Mouse (Mus musculus) heart, postnatal 10 days (tissue): ENCODE data around the gene Plekhg2. TPM values are rescaled to one million over a fixed set of nuclear protein-coding genes. Genes with fewer than 3 reads are reported as not detected.
A peak's percentile ranks its signal among the peaks of the same experiment; 100 is the strongest.

Experiments
- DNase-seq, 2 experiments: peaks; one replicate each; pipeline ENCODE4 v3.0.0; 2021
- intact Hi-C: fragments of 180-260 bp; cut with DNase I; formaldehyde crosslinking; loops from one replicate; pipeline ENCODE4 v1.15.1; 2025
- total RNA-seq, 2 experiments: library from RNA; stranded (reverse); gene quantifications; 2 replicates each; pipeline ENCODE4 v1.2.3; 2021

Gene Plekhg2
- total RNA-seq, 2 experiments from 2014 or later = 36.0 to 42.3 TPM

DNA sequence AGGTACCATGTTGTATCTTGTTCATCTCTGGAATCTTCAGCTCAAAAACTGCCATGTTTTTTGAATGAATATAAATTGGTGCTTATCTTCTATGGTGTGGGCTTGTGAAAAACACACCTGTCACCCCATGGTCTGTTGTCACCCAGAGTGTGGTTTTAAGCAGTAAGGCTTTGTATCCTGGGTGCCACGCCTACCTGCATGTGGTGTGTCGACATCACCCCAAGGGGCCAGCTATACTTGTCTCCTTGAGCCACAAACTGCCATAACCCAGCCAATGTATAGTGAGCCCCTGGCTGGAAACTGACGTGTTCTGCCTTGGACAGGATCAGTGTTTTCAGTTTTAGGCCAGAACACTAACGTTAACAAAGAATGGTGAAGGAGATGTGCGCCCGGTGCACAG lies 11.8 kb upstream of the Plekhg2 start:
- intact Hi-C loops = no loop called here

DNA sequence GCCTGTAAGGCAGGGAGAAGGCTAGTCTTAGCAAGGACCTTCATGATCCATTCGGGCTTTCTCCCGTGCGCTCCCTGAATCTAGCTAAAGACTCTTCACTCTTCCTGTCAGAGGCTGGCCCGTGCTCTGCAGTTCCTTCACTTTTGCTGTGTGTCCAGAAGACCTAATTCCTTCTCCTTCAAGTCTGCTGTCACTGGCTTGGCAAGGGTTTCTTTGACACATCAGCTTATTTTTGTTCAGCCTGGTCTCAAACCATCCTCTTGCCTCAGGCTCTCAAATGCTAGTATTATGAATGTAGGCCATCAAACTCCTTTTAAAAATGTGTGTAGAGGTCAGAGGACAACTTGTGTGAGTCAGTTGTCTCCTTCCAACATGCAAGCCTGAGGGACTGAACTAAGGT lies 11.2 kb upstream of the Plekhg2 start:
- intact Hi-C loops = no loop called here

More for the DNA sequence above, 11.8 kb upstream of the Plekhg2 start:
- DNase-seq = no peak

DNA sequence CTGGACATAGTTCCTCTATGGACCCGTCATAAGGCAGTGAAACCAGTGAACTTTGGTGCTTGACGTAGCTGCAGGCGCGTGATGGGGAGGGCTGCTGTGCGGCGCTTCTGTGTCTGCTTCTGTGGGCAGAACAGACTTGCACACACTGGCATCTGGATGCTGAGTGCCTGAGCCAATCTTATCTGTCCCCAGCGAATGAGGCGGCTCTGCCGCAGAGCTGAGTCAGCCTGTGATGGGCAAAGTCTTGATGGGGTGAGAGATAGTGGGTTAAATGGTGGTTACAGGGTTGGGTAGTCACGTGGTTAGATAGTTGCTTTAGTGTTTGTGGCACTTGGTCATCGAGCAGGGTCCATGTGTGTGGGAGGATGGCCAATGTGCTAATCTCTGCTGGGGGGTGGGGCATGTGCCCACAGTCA lies 10.6 kb upstream of the Plekhg2 start:
- intact Hi-C loops = no loop called here
- DNase-seq = peak; percentile 47 to 60

More for the DNA sequence above, 11.2 kb upstream of the Plekhg2 start:
- no peak for DNase-seq

DNA sequence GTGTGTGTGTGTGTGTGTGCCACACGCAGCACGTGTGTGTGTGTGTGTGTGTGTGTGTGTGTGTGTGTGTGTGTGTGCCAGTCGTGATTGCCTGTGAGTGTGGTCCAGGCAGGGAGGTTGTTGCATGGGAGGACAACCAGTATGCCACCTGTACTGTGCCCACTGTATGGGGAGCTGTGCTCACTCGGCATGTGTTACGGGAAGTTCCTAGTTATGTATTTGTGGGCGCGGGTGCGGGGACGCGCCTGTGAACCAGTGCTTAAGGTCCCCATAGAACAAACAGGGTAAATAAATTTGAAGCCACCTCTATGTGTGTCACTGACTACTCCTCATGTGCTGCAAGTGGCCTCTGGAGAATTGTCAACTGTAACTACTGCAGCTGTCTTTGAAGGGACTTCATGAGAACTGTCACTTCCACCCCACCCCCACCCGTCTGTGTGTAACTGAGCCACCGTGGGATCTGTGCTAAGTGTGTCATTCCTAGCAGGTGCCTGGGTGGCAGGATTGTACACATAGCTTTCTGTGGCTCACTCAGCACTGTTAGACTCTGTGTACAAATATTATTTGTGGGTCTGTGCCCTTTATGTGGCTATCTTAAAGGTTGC lies 10.1 kb upstream of the Plekhg2 start:
- intact Hi-C loops = no loop called here
- DNase-seq = no peak

DNA sequence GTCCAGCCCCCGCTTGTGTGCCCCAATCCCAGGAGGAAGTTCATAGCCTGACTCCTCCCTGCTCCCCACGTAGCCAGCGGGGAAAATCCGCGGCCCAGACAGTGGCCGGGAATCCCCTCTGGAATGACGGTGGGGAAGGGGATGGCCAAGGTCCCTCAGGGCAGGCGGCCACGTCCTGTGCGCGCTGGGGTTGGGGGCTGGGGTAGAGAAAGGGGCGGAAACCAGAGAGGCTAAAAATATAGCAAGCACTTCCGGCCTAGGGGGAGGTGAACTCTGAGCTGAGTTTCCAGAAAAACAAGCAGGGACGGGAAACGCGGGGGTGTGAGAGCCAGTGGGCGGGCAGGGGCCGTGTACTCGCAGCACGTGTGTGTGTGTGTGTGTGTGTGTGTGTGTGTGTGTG lies 9.5 kb upstream of the Plekhg2 start:
- intact Hi-C loops = no loop called here
- peak; percentile 93 for DNase-seq

DNA sequence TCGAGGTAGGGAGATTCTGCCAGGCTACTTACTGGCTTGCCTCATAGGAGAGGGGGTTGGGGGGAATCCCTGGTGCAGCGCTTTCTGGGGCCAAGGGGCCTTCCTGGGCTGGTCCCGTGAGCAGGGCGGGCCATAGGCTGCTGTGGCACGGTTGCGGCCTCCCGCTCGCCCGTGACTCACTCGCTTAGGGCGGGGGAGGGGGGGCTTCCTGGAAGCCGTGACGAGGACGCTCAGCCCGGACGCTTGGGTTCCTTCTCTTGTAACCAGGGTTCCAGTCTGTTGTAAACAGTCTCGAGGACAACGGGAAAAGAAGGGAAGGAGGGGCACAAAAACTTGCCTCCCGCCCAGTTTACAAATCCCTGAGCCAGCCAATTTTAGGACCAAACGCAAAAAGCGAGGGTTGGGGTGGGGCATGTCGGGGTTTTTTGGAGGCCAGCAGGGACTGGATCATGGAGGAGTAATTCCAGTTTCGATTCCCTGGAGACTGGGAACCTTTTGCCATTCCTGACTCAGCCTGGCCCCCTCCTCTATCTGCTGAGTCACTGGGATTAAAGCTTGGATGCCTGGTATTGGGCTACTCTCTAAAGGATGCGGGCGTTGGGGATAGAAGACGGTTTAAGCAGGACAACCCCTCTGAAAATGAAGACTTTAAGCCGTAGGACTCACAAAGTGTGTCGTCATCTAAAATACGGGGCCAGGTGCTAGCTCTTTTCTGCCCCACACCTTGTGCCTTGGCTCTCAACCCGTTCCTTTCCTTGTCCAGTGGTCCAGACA lies 8.8 kb upstream of the Plekhg2 start:
- intact Hi-C loops = no loop called here
- peak; percentile 87 to 89 for DNase-seq

DNA sequence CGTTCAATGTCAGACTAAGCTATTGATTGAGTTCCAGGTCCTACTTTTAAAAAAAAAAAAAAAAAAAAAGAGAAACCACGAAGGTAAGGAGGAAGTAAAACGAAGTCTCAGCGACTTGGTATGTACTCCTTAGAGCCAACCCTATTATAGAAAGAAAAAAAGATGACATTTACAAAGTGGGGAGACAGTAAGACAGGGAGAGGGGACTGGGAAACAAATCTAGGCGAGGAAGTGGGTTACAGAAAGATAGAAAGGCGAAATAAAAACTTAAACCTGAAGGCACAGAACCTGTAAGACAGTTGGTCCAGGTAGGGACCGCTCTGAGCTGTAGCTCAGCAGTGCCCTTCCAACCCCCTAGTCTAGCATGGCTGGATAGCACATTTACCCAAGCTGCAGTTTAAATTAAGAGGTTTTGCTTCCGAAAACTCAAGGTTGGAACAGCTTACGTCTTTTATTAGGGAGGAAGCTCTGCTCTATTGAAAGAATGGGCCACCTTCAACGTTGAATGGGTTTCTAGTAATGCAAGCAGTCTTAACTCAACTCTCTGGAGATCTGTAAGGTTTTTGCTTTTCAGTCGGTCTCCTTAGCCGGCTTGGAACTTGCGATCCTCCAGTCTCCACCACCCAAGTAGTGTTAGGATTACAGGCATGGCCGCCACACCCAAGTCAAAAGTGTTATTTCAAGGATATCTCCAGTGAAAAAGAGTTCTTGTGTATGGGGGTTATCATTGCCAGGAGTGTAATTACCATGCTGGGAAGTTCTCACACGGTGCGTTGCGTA lies 8.0 kb upstream of the Plekhg2 start, which contains the start of gene Zfp36:
Zfp36 (minus strand) TSS at position 17 of the 780 bp plus-strand sequence.
- intact Hi-C loops = no loop called here

DNA sequence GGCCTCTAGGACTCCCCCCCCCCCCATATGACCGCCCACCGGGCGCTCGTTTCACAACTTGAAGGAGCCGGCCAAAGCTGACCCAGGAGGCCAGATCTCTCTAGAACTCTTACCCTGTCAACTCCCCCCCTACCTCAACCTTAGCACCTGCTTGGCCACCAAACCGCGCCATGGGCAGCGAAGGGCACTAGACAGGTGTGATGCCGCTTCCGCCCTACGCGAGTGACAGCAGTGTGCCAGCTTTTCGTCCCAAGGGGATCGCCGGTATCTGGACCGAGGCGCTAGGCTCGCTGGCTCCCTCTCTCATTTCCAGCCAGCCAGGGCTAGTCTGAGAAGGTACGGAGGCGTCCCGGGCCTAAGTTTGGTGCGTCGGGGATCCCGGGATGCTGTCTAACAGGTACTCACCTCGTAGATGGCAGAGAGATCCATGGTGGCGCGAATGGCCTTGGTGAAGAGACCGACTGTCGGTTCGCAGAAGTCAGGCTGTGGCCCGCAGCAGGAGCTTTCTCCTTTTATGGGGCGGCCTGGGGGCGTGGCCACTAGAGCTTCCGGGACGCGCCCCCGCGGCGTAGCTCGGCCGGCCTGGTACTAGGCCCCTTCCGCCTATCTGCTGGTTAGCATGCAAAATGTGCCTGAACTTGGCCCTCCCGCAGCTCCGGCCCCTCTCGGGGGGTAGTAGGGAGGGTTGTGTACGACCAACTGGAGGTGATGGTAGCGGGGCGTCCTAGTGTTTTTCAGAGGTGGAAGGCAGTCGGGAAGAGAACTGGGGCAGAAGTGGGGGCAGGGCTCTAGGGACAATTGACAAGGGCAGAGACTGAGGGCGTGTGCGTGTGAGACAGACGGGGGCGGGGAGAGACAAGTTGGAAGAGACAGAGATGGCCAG lies 6.6 kb upstream of the Plekhg2 start:
- intact Hi-C loops = loop anchor here (10.0 kb wide), 1 partner anchor 576 kb away; no protein-coding TSS in a partner anchor
- DNase-seq = peak; percentile 97

More for the DNA sequence above, 8.0 kb upstream of the Plekhg2 start, which contains the start of gene Zfp36:
- no peak for DNase-seq

DNA sequence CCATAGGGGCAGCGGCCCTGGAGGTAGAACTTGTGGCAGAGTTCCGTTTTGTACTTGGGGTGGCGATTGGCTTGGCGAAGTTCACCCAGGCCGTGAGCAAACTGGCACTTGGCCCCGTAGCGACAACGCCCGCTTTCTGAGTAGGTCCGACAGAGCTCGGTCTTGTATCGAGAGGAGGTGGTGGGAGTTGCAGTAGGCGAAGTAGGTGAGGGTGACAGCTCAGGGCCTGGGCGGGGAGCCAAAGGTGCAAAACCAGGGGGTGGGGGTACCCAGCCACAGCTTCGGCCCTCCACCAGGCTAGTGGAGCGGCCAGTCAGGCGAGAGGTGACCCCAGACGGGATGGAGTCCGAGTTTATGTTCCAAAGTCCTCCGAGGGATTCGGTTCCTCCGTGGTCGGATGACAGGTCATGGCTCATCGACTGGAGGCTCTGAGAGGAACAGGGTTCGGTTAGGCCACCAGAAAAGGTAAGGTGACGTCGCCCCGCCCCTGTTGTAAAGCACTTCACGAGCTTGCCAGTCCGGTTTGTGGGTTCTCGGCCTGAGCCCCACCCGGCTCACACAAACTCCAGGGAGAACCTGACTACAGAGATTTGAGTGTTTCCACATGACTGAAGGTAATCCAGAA lies 5.8 kb upstream of the Plekhg2 start:
- DNase-seq = peak; percentile 72 to 76
- intact Hi-C loops = loop anchor here (10.0 kb wide), 1 partner anchor 577 kb away; no protein-coding TSS in a partner anchor

DNA sequence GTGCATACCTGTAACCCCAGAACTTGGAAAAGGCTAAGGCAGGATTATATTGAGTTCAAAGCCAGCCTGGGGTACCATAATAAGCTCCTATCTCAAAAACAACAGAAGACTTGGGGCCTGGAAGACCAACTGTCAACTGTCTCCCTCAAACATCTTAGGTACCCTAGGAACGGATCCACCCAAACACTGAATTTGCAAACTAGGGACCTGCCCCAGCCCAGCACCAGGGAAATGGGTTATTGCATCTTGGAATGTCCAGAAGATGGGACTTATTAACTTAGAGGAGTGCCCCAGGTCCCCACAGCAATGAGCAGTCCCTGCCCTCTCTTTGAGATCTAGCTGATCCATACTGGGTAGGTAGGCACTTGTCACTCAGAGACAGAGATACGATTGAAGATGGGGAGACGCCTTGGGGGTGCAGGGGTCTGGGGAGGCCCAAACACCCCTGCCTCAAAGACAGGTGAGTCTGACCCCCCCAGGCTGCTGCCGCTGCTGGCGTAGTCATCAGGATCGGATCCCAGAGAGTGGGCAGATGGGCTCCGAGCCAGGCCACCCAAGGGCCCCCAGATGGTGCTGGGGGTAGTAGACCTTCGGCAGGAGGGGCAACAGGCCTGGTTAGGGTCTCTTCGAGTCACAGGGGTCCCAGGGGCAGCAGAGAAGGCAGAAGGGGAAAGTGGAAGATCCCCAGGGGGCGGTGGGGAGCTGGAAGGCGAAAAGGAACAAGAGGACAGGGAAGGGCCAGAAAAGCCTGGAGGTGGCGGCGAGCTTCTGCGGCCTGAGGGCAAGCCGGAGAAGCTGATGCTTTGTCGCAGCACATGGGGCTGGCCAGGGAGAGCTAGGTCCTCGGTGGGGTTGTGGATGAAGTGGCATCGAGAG lies 5.0 kb upstream of the Plekhg2 start:
- intact Hi-C loops = loop anchor here (10.0 kb wide), 1 partner anchor 577 kb away; no protein-coding TSS in a partner anchor
- DNase-seq = peak; percentile 28 to 41

DNA sequence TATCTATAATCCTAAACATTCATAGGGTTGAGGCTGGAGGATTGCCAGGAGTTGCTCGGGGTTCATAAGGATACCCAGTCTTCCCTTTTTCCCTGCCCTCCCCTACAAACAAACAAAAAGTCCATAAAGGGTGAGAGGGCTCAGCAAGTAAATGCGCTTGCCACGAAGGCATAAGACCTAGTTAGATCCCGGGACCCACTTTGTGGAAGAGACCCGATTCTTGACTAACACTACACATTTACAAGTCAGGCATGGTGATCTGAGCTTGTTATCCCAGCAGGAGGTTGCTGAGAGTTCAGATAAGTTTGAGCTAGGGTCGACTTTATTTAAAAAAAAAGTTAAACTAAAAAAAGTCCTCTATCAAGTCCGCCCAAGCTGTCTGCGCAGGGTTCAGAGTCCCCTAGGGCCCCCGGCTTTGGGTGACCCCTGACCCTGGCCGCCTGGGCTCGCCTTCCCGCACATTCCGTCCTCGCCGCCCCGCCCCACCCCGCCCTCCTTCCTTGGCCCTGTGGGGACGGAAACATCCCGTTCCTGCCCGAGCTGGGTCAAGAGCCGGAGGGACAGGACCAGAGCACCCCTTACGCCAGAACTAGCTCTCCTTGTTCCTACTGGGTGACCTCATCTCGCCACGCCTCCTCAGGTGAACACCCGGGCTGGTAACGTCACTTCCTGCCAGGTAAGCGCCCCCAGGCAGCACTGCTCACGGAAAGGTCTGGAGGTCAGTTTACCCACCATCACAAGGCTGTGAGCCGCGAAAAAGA lies 3.8 kb upstream of the Plekhg2 start:
- DNase-seq = peak; percentile 80 to 87
- intact Hi-C loops = loop anchor here (10.0 kb wide), 1 partner anchor 579 kb away; no protein-coding TSS in a partner anchor

DNA sequence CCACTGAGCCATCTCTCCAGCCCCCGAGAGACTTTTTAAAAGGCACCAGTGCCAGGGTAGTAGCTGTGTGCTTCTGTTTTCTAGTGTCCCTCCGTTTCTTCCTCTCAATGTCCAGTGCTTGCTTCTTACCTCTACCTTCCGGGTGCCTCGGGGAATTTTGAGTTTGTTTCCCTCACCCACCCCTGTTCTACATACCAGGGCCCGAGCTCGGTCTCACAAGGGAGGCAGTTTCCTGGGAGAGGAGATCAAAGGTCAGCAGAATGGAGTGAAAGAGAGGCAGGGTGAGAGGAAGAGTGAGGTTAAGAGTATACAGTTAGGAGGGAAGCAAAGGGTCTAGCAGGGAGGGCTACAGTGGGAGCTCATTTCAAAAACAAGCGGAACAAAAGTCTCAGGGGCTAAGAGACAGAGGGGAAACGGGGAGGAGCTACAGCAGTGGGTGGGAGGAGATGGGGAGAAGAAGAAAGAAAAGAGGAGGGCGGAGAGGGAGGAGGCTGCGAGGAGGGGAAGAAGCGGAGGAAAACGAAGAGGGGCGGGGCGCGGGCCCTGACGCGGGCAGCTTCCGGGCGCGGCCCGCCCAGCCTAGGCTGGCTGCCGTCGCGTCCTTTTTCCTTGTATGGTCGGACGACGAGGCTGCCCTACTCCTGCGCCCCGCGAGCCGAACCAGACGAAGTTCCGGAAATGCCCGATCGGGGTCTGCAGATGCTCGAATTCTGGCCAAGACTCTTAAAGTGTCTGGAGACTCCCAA lies 3.0 kb upstream of the Plekhg2 start:
- peak; percentile 93 to 94 for DNase-seq
- intact Hi-C loops = loop anchor here (10.0 kb wide), 1 partner anchor 579 kb away; no protein-coding TSS in a partner anchor

DNA sequence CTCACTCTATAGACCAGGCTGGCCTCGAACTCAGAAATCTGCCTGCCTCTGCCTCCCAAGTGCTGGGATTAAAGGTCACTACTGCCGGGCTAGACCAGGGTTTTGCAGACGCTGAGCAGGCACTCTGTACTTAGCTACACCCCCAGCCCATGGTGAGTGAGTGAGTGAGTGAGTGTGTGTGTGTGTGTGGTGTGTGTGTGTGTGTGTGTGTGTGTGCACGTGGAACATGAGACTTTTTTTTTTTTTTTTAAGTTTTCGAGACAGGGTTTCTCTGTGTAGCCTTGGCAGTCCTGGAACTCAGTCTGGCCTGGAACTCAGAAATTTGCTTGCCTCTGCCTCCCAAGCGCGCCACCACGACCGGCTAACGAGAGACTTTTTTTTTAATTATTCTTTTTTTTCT lies 2.2 kb upstream of the Plekhg2 start:
- peak in 1 of 2 experiments; percentile 24 for DNase-seq
- intact Hi-C loops = loop anchor here (10.0 kb wide), 1 partner anchor 580 kb away; no protein-coding TSS in a partner anchor

DNA sequence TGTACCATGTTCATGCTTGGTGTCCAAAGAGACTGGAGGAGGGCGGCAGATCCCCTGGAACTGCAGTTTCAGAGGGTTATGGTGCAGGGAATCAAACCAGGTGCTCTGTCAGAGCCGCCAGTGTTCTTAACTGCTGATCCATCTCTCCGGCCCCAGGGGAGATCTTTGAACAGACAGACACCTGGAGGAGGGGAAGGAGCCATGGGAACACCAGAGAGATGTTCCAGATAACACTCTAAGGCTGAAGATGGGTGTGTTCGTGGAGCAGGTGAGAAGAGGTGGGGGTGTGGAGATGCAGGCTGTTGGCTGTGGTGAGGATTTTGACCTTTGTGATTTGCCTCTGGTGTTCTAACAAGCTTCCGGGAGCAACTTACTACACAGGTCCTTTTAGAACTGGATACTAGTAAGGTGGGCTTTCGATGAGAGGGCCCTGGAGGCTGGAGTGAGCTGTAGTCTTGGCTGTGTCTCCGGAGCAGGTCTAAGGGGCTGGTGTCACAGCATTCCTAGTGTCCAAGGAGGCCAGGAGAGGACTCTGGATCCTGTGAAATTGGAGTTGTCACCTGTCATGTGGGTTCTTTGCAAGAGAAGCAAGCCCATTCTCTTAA lies 1.6 kb upstream of the Plekhg2 start:
- intact Hi-C loops = loop anchor here (1.0 to 10.0 kb wide), 2 partner anchors 12 to 581 kb away; no protein-coding TSS in a partner anchor
- DNase-seq = no peak

DNA sequence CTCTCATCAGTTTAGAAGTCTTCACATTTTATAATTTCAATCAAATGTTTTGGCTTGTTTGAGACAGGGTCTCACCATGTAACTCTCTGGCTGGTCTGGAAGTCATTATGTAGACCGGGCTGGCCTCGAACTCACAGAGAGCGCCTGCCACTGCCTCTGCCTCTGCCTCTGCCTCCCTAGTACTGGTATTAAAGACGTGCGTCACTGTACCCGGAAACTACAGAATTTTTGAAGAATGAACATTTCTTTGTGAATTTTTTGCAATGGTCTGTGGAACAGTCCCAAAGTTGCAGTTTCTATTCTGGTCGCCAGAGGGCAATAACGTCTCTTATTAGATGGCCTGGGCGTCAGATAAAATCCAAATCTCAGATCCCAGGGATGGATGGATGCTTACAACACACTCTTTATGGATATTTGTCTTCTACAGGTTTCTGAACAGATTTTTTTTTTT lies 757 bp upstream of the Plekhg2 start:
- intact Hi-C loops = loop anchor here (1.0 to 10.0 kb wide), 2 partner anchors 13 to 582 kb away; no protein-coding TSS in a partner anchor
- DNase-seq = peak; percentile 89 to 91

DNA sequence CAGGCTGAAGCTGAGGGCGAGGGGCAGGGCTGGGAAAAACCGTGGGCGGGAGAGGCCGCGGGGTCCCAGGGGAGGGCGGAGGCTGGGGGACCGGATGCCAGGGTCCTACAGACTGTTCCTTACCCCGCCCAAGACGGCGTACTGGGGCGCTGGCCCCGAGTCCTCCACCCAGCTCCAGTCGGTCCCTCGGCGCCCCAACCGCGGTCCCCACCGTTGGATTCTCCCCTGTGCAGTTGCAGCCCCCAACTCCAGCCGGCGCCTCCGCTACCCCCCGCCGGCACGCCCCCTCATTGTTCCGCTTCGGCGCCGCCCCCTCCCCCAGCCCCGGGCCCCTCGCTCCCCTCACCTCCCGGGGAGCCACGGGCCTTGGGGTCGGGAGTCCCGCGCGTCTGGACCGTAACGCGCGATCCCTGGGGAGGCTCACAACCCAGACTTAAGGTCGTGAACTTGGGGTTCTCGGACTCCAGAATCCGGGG lies 847 bp downstream of the Plekhg2 start:
- intact Hi-C loops = loop anchor here (10.0 kb wide), 1 partner anchor 583 kb away; no protein-coding TSS in a partner anchor
- DNase-seq = peak; percentile 83 to 85
